Mouse (Mus musculus): ENCODE measurements around the gene Pde4dip. TPM values are rescaled to one million over a fixed set of nuclear protein-coding genes. Genes with fewer than 3 reads are reported as not detected.

The Pde4dip gene
- polyA plus RNA-seq, 1 experiment, result 56.2 TPM

- Histone ChIP-seq H3K4me1 (replicated peaks; ENCODE audit: control insufficient read depth, insufficient read depth, low read length) (peaks cover 9% of the 10 kb centered on the region), H3K27me3 (ENCODE audit: control insufficient read depth, insufficient read depth, low read length) (no peaks in the 10 kb centered on the region), H3K27ac (ENCODE audit: control insufficient read depth, insufficient read depth, low read length) (no peak overlapping the region), H3K36me3 (ENCODE audit: control insufficient read depth, insufficient read depth, low read length) (peaks cover 5% of the 10 kb centered on the region), H3K4me3 (ENCODE audit: control insufficient read depth, insufficient read depth, low read length) (no peak overlapping the region)
- DNase-seq, result no peak
- no peak for TF ChIP-seq POLR2A (IDR thresholded peaks at IDR 0.05; ENCODE audit: control insufficient read depth, extremely low read depth, insufficient read depth, low read length, poor library complexity)
- TF ChIP-seq CTCF (IDR thresholded peaks at IDR 0.05; ENCODE audit: borderline replicate concordance, control insufficient read depth, extremely low read depth, insufficient read depth, low read length, poor library complexity), result no peak
- WGBS, result 79% methylated on average over 4 of the region's 4 CpGs
Observed at GRCm38 (mm10) chr3:97927322-97927721, 38.8 kb upstream of the Pde4dip start.

- H3K4me1 ChIP-seq (replicated peaks; ENCODE audit: control insufficient read depth, insufficient read depth, low read length), result no peaks in the 10 kb centered on the region
- H3K27me3 ChIP-seq (ENCODE audit: control insufficient read depth, insufficient read depth, low read length), result no peaks in the 10 kb centered on the region
- no peak for DNase-seq
- H3K4me3 ChIP-seq (ENCODE audit: control insufficient read depth, insufficient read depth, low read length), result no peak overlapping the region
- no peak overlapping the region for H3K27ac ChIP-seq (ENCODE audit: control insufficient read depth, insufficient read depth, low read length)
- no peak for TF ChIP-seq CTCF (IDR thresholded peaks at IDR 0.05; ENCODE audit: borderline replicate concordance, control insufficient read depth, extremely low read depth, insufficient read depth, low read length, poor library complexity)
- TF ChIP-seq POLR2A (IDR thresholded peaks at IDR 0.05; ENCODE audit: control insufficient read depth, extremely low read depth, insufficient read depth, low read length, poor library complexity), result no peak
- WGBS, result 99% methylated on average over 2 of the region's 2 CpGs
- peaks cover 25% of the 10 kb centered on the region for H3K36me3 ChIP-seq (ENCODE audit: control insufficient read depth, insufficient read depth, low read length)
Observed at GRCm38 (mm10) chr3:97925246-97925645, 36.7 kb upstream of the Pde4dip start.

DNA sequence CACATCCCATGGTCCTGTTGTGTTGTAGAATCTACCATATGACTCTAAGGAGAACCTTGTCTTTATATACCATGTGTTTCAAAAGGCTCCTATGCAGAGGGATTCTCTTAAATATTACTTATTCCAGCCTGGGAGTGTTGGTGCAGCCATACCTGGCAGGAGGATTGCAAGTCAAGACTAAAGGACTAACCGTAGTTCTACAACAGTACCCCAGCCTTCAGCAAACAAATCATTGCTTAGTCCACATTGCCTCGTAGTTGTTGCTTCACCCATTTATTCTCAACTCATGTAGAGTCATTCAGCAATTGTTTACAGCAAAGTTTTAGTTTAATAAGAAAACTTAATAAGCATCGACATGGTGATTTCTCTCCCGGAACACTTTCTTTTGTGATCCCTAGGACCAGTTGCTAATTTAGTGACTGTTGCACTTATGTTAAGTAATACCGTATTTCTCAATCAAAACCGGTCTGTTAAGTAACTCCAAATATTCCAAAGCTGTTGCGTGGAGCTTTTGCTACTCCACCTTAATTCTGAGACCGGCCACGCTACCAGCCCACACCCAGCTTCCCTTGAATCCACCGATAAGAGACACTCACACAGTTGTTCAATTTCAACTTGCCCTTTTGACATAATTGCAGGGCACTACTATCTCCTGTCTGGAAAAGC lies 30.5 kb upstream of the Pde4dip start:
- H3K27me3 ChIP-seq (ENCODE audit: control insufficient read depth, insufficient read depth, low read length), result no peaks in the 10 kb centered on the region
- H3K27ac ChIP-seq (ENCODE audit: control insufficient read depth, insufficient read depth, low read length), result no peak overlapping the region
- H3K4me1 ChIP-seq (replicated peaks; ENCODE audit: control insufficient read depth, insufficient read depth, low read length), result no peaks in the 10 kb centered on the region
- no peak for DNase-seq
- no peak overlapping the region for H3K4me3 ChIP-seq (ENCODE audit: control insufficient read depth, insufficient read depth, low read length)
- TF ChIP-seq POLR2A (IDR thresholded peaks at IDR 0.05; ENCODE audit: control insufficient read depth, extremely low read depth, insufficient read depth, low read length, poor library complexity), result no peak
- no peak for TF ChIP-seq CTCF (IDR thresholded peaks at IDR 0.05; ENCODE audit: borderline replicate concordance, control insufficient read depth, extremely low read depth, insufficient read depth, low read length, poor library complexity)
- WGBS, result 98% methylated on average over 10 of the region's 10 CpGs
- peaks cover 74% of the 10 kb centered on the region for H3K36me3 ChIP-seq (ENCODE audit: control insufficient read depth, insufficient read depth, low read length)

DNA sequence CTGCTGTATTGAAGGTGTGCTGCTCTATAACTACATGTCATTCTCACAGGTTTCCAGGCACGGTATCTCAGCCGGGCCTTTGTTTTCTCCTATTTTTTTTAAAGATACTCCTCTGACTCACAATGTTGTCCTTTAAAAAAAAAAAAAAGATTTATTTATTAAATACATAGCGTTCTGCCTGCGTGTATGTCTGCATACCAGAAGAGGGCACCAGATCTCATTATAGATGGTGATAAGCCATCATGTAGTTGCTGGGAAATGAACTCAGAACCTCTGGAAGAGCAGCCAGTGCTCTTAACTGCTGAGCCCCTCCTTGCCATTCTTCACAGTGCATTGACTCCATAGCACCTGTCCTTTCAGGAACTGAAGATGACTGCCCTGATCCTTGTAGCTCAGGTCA lies 26.6 kb upstream of the Pde4dip start:
- no peaks in the 10 kb centered on the region for H3K4me1 ChIP-seq (replicated peaks; ENCODE audit: control insufficient read depth, insufficient read depth, low read length)
- H3K27me3 ChIP-seq (ENCODE audit: control insufficient read depth, insufficient read depth, low read length), result no peaks in the 10 kb centered on the region
- DNase-seq, result no peak
- TF ChIP-seq CTCF (IDR thresholded peaks at IDR 0.05; ENCODE audit: borderline replicate concordance, control insufficient read depth, extremely low read depth, insufficient read depth, low read length, poor library complexity) (no peak), POLR2A (IDR thresholded peaks at IDR 0.05; ENCODE audit: control insufficient read depth, extremely low read depth, insufficient read depth, low read length, poor library complexity) (no peak)
- no peak overlapping the region for H3K4me3 ChIP-seq (ENCODE audit: control insufficient read depth, insufficient read depth, low read length)
- WGBS, result 76% methylated on average over 4 of the region's 4 CpGs
- H3K27ac ChIP-seq (ENCODE audit: control insufficient read depth, insufficient read depth, low read length), result no peak overlapping the region
- H3K36me3 ChIP-seq (ENCODE audit: control insufficient read depth, insufficient read depth, low read length), result peaks cover 50% of the 10 kb centered on the region

DNA sequence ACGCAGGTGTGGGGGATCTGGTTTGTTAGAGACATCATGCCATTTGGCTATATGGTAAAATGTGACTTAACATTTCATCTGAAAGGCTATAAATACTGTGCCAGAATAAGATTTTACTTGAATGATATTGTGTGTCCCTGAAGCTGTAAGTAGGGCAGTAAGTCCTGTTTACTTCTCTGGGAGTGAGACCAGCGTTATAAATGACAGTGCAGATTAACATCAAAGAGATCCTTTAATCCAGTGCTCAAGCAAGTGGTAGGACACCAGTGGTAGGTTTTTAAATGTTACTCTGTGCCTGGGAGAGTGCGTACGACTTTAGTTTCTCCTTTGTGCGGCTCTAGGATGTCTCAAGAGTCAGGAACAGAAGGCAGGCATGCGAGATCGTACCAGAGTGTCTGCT lies 22.6 kb upstream of the Pde4dip start:
- Histone ChIP-seq H3K27me3 (ENCODE audit: control insufficient read depth, insufficient read depth, low read length) (no peaks in the 10 kb centered on the region), H3K27ac (ENCODE audit: control insufficient read depth, insufficient read depth, low read length) (no peak overlapping the region), H3K36me3 (ENCODE audit: control insufficient read depth, insufficient read depth, low read length) (peaks cover 17% of the 10 kb centered on the region), H3K4me1 (replicated peaks; ENCODE audit: control insufficient read depth, insufficient read depth, low read length) (no peaks in the 10 kb centered on the region), H3K4me3 (ENCODE audit: control insufficient read depth, insufficient read depth, low read length) (no peak overlapping the region)
- no peak for DNase-seq
- TF ChIP-seq CTCF (IDR thresholded peaks at IDR 0.05; ENCODE audit: borderline replicate concordance, control insufficient read depth, extremely low read depth, insufficient read depth, low read length, poor library complexity), result no peak
- no peak for TF ChIP-seq POLR2A (IDR thresholded peaks at IDR 0.05; ENCODE audit: control insufficient read depth, extremely low read depth, insufficient read depth, low read length, poor library complexity)
- WGBS, result 89% methylated on average over 7 of the region's 7 CpGs

DNA sequence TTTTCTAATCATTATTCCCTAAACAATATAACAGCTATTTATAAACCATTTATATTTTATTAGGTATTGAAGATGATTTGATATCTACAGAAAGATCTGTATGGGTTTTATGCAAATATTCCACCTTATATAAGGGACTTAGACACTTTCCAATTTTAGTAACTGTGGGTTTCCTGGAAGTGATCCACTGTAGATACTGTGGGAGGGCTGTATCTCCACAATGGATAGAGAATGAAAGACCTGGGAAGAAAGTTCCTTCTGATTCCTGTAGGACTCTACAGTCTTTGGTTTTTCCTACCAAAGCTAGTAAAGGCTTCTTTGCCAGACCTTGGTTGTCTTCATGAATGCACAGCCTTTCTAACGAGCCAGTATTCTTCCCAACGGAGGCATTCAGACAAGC lies 21.2 kb upstream of the Pde4dip start:
- WGBS, result 97% methylated on average over 2 of the region's 2 CpGs
- Histone ChIP-seq H3K4me1 (replicated peaks; ENCODE audit: control insufficient read depth, insufficient read depth, low read length) (no peaks in the 10 kb centered on the region), H3K27ac (ENCODE audit: control insufficient read depth, insufficient read depth, low read length) (no peak overlapping the region), H3K4me3 (ENCODE audit: control insufficient read depth, insufficient read depth, low read length) (no peak overlapping the region), H3K36me3 (ENCODE audit: control insufficient read depth, insufficient read depth, low read length) (peaks cover 8% of the 10 kb centered on the region), H3K27me3 (ENCODE audit: control insufficient read depth, insufficient read depth, low read length) (no peaks in the 10 kb centered on the region)
- DNase-seq, result no peak
- TF ChIP-seq CTCF (IDR thresholded peaks at IDR 0.05; ENCODE audit: borderline replicate concordance, control insufficient read depth, extremely low read depth, insufficient read depth, low read length, poor library complexity) (no peak), POLR2A (IDR thresholded peaks at IDR 0.05; ENCODE audit: control insufficient read depth, extremely low read depth, insufficient read depth, low read length, poor library complexity) (no peak)

- 10% methylated on average over 5 of the region's 5 CpGs for WGBS
- Histone ChIP-seq H3K36me3 (ENCODE audit: control insufficient read depth, insufficient read depth, low read length) (no peaks in the 10 kb centered on the region), H3K27ac (ENCODE audit: control insufficient read depth, insufficient read depth, low read length) (no peak overlapping the region), H3K4me3 (ENCODE audit: control insufficient read depth, insufficient read depth, low read length) (peak overlapping the region; percentile 52), H3K27me3 (ENCODE audit: control insufficient read depth, insufficient read depth, low read length) (no peaks in the 10 kb centered on the region), H3K4me1 (replicated peaks; ENCODE audit: control insufficient read depth, insufficient read depth, low read length) (peaks cover 6% of the 10 kb centered on the region)
- TF ChIP-seq POLR2A (IDR thresholded peaks at IDR 0.05; ENCODE audit: control insufficient read depth, extremely low read depth, insufficient read depth, low read length, poor library complexity), result no peak
- TF ChIP-seq CTCF (IDR thresholded peaks at IDR 0.05; ENCODE audit: borderline replicate concordance, control insufficient read depth, extremely low read depth, insufficient read depth, low read length, poor library complexity), result no peak
- no peak for DNase-seq
Observed at GRCm38 (mm10) chr3:97901586-97901985, 13.1 kb upstream of the Pde4dip start.
